Mouse (Mus musculus): Measurements from ENCODE around the gene Cntnap2.
"Not testable (repeated sequence)": the region's sequence is repeated elsewhere in the genome, so short reads cannot be mapped to it uniquely, and the experiment has no call there.

Cntnap2 gene

GRCm38 (mm10) chr6:46263171-46263570 is 1204.0 kb downstream of the Cntnap2 start:
- DNase-seq (ENCODE audit: low read depth), result no peak

GRCm38 (mm10) chr6:46346946-46347345 is 1287.8 kb downstream of the Cntnap2 start:
- no peak for DNase-seq (ENCODE audit: low read depth)

GRCm38 (mm10) chr6:46361091-46361490 is 1301.9 kb downstream of the Cntnap2 start:
- no peak for DNase-seq (ENCODE audit: low read depth)

GRCm38 (mm10) chr6:46362156-46362555 is 1303.0 kb downstream of the Cntnap2 start:
- DNase-seq (ENCODE audit: low read depth), result no peak

GRCm38 (mm10) chr6:46398725-46399589 is 1339.8 kb downstream of the Cntnap2 start:
- no peak for DNase-seq (ENCODE audit: low read depth)

GRCm38 (mm10) chr6:46414154-46414553 is 1355.0 kb downstream of the Cntnap2 start:
- DNase-seq (ENCODE audit: low read depth), result no peak

GRCm38 (mm10) chr6:46414562-46414961 is 1355.4 kb downstream of the Cntnap2 start:
- no peak for DNase-seq (ENCODE audit: low read depth)

GRCm38 (mm10) chr6:46419827-46420226 is 1360.7 kb downstream of the Cntnap2 start:
- DNase-seq (ENCODE audit: low read depth), result no peak

GRCm38 (mm10) chr6:46420349-46420748 is 1361.2 kb downstream of the Cntnap2 start:
- no peak for DNase-seq (ENCODE audit: low read depth)

- DNase-seq (ENCODE audit: low read depth), result no peak
Observed at GRCm38 (mm10) chr6:46428231-46428630, 1369.1 kb downstream of the Cntnap2 start.

GRCm38 (mm10) chr6:46450917-46451638 is 1391.9 kb downstream of the Cntnap2 start:
- no peak for DNase-seq (ENCODE audit: low read depth)

GRCm38 (mm10) chr6:46472683-46473082 is 1413.5 kb downstream of the Cntnap2 start:
- no peak for DNase-seq (ENCODE audit: low read depth)

- no peak for DNase-seq (ENCODE audit: low read depth)
Observed at GRCm38 (mm10) chr6:46484392-46484791, 1425.2 kb downstream of the Cntnap2 start.

- no peak for DNase-seq (ENCODE audit: low read depth)
Observed at GRCm38 (mm10) chr6:46502786-46503185, 1443.6 kb downstream of the Cntnap2 start.

GRCm38 (mm10) chr6:46512841-46513240 is 1453.7 kb downstream of the Cntnap2 start:
- no peak for DNase-seq (ENCODE audit: low read depth)

GRCm38 (mm10) chr6:46537586-46537985 is 1478.4 kb downstream of the Cntnap2 start:
- not testable (repeated sequence) for DNase-seq (ENCODE audit: low read depth)

GRCm38 (mm10) chr6:46563470-46563869 is 1504.3 kb downstream of the Cntnap2 start:
- DNase-seq (ENCODE audit: low read depth), result no peak

GRCm38 (mm10) chr6:46575055-46575454 is 1515.9 kb downstream of the Cntnap2 start:
- DNase-seq (ENCODE audit: low read depth), result no peak

- DNase-seq (ENCODE audit: low read depth), result no peak
Observed at GRCm38 (mm10) chr6:46612365-46612764, 1553.2 kb downstream of the Cntnap2 start.

GRCm38 (mm10) chr6:46612872-46613271 is 1553.7 kb downstream of the Cntnap2 start:
- DNase-seq (ENCODE audit: low read depth), result no peak

GRCm38 (mm10) chr6:46669018-46669417 is 1609.9 kb downstream of the Cntnap2 start:
- DNase-seq (ENCODE audit: low read depth), result no peak

GRCm38 (mm10) chr6:46675081-46675480 is 1615.9 kb downstream of the Cntnap2 start:
- no peak for DNase-seq (ENCODE audit: low read depth)

- no peak for DNase-seq (ENCODE audit: low read depth)
Observed at GRCm38 (mm10) chr6:46675621-46676020, 1616.5 kb downstream of the Cntnap2 start.
